Comparison of ENCODE assay signal across 25 mouse cellular contexts in the genomic region with DNA sequence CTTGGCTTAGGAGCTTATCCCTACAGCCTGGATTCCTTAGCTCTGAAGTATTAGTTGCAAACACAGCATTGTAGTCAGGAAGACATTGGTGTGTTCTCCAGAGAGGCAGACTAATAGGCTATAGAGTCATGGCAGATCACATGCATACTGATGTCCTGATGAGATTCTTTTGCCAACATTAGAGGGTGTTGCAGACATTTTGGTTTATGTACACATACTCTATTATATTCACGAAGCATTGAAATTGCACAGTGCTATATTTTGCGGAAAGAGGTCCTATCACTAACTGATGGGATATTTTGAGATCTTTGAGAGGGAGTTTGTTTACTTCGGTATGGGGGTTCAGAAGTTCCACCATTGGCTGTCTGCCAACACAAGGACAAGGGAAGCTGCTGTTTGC. TPM values are rescaled to one million over a fixed set of nuclear protein-coding genes. Genes with fewer than 3 reads are reported as not detected.
DNase-seq lines count a peak whose midpoint lies in the region; ATAC-seq and TF ChIP-seq lines count a peak whose summit lies in the region.
"Had no signal": no experiment of that assay in that cellular context is flagged by ENCODE, and none has a peak within 500 bp of the region (broad histone marks: within the 10 kb centered on the region; RNA-seq: fewer than 3 reads in every experiment).

No protein-coding gene starts in this region.

- H3K9ac ChIP-seq in lung, embryonic 14.5 days = no peak overlapping the region
- H3K9ac ChIP-seq in lung, embryonic 15.5 days = no peak overlapping the region
- H3K9ac ChIP-seq in lung, embryonic 16.5 days (ENCODE audit: low read length) = no peak overlapping the region

- no peaks in the 10 kb centered on the region for H3K4me1 ChIP-seq in lung, embryonic 14.5 days (ENCODE audit: insufficient read depth)
- peaks cover 6% of the 10 kb centered on the region; the same call in 1 of the 2 replicates for H3K4me1 ChIP-seq in lung, embryonic 15.5 days
- no peaks in the 10 kb centered on the region; the same call in 1 of the 2 replicates for H3K4me1 ChIP-seq in lung, embryonic 16.5 days (replicated peaks; ENCODE audit: control insufficient read depth, insufficient read depth, low read length)

- H3K4me2 ChIP-seq in lung, embryonic 14.5 days = no peak overlapping the region
- H3K4me2 ChIP-seq in lung, embryonic 15.5 days = no peak overlapping the region
- H3K4me2 ChIP-seq in lung, embryonic 16.5 days (ENCODE audit: low read depth, low read length) = no peak overlapping the region

- H3K27me3 ChIP-seq in lung, embryonic 14.5 days (ENCODE audit: insufficient read depth, low read length) = no peaks in the 10 kb centered on the region
- no peaks in the 10 kb centered on the region for H3K27me3 ChIP-seq in lung, embryonic 15.5 days
- H3K27me3 ChIP-seq in lung, embryonic 16.5 days (ENCODE audit: control insufficient read depth, insufficient read depth, low read depth, low read length) = no peaks in the 10 kb centered on the region
- H3K27me3 ChIP-seq: CH12.LX, Patski had no signal

- 41% methylated on average over 3 of the region's 3 CpGs for WGBS in lung, embryonic 14.5 days
- 31% methylated on average over 3 of the region's 3 CpGs for WGBS in lung, embryonic 15.5 days
- WGBS in lung, embryonic 16.5 days = 36% methylated on average over 3 of the region's 3 CpGs

- ATAC-seq in lung, embryonic 14.5 days (ENCODE audit: insufficient read depth) = peak; percentile 70
- peak; percentile 19; the same call in 1 of the 2 replicates for ATAC-seq in lung, embryonic 15.5 days (ENCODE audit: borderline replicate concordance, extremely low read depth, low FRiP score, low TSS enrichment)
- ATAC-seq in lung, embryonic 16.5 days (ENCODE audit: low read depth) = peak; percentile 56; the same call in 1 of the 2 replicates
- ATAC-seq: activated CD4-positive, CD25-positive, alpha-beta regulatory T cell, adult 4 months; CD4-positive, CD25-positive, alpha-beta regulatory T cell, adult 4 months; Patski had no signal

- H3K4me3 ChIP-seq in lung, embryonic 14.5 days (ENCODE audit: low read depth, low read length) = no peak overlapping the region
- no peak overlapping the region for H3K4me3 ChIP-seq in lung, embryonic 15.5 days
- no peak overlapping the region for H3K4me3 ChIP-seq in lung, embryonic 16.5 days (ENCODE audit: low read length)

- no peaks in the 10 kb centered on the region for H3K9me3 ChIP-seq in lung, embryonic 14.5 days (ENCODE audit: low read depth, low read length)
- H3K9me3 ChIP-seq in lung, embryonic 15.5 days = no peaks in the 10 kb centered on the region
- no peaks in the 10 kb centered on the region for H3K9me3 ChIP-seq in lung, embryonic 16.5 days (ENCODE audit: control insufficient read depth, low read length)
- H3K9me3 ChIP-seq: G1E had no signal

- no peak for TF ChIP-seq POLR2A in brain, embryonic 14.5 days (IDR thresholded peaks at IDR 0.05; ENCODE audit: borderline replicate concordance, extremely low read depth, insufficient read depth, insufficient read length, poor library complexity, severe bottlenecking)

- H3K27ac ChIP-seq in lung, embryonic 14.5 days (ENCODE audit: low read depth) = no peak overlapping the region
- no peak overlapping the region for H3K27ac ChIP-seq in lung, embryonic 15.5 days
- H3K27ac ChIP-seq in lung, embryonic 16.5 days (ENCODE audit: low read length) = no peak overlapping the region

- H3K36me3 ChIP-seq in lung, embryonic 14.5 days (ENCODE audit: insufficient read depth) = no peaks in the 10 kb centered on the region
- no peaks in the 10 kb centered on the region for H3K36me3 ChIP-seq in lung, embryonic 15.5 days
- H3K36me3 ChIP-seq in lung, embryonic 16.5 days (ENCODE audit: control insufficient read depth, insufficient read depth, low read length) = no peaks in the 10 kb centered on the region
- H3K36me3 ChIP-seq: G1E had no signal

- TF ChIP-seq CTCF in lung, embryonic 14.5 days (IDR thresholded peaks at IDR 0.05; ENCODE audit: low read depth) = no peak
- TF ChIP-seq CTCF in brain, embryonic 14.5 days (IDR thresholded peaks at IDR 0.05; ENCODE audit: borderline replicate concordance, extremely low read depth, insufficient read depth, insufficient read length) = no peak

- DNase-seq in lung, embryonic 14.5 days = peak; percentile 69
- no peak for DNase-seq in lung, postnatal 10 days
- DNase-seq in lung, postnatal 36 days = no peak
- DNase-seq in lung, postnatal 25 days (ENCODE audit: low spot score) = no peak
- DNase-seq in brain, embryonic 14.5 days (ENCODE audit: low read depth) = peak; percentile 5
- no peak for DNase-seq in Muller cell, postnatal 12 days (ENCODE audit: inconsistent ontology term)
- DNase-seq: adrenal gland, adult 2 months; adrenal gland, adult 8-10 months; adrenal gland, postnatal 10 days; adrenal gland, postnatal 14 days; adrenal gland, postnatal 25 days; adrenal gland, postnatal 36 days; B cell, adult 2 months; cerebellum, adult 11 months; cerebellum, adult 11-12 months; cerebellum, adult 18-20 months; cerebellum, adult 2 months had no signal

RNA-seq across cellular contexts. Expression of gene Ifnb1, which starts 34.5 kb away (rescaled TPM):
- not detected in 2 replicates for polyA plus RNA-seq in lung, embryonic 14.5 days (2014; fragmentation: Nextera tagmentation; extraction: Ambion mirVana)
- polyA plus RNA-seq in lung, embryonic 15.5 days (2015; fragmentation: Nextera tagmentation; extraction: Ambion mirVana) = not detected in 2 replicates
- not detected in 2 replicates for polyA plus RNA-seq in lung, embryonic 16.5 days (2015; fragmentation: Nextera tagmentation; extraction: Ambion mirVana)
- polyA plus RNA-seq in brain, embryonic 14.5 days (2012; rRNA removed) = not detected in 2 replicates
- polyA plus RNA-seq: activated CD4-positive, CD25-positive, alpha-beta regulatory T cell, adult 4 months; adrenal gland, adult 2 months; C2C12; CD4-positive, CD25-positive, alpha-beta regulatory T cell, adult 4 months; cerebellum, adult 2 months; G1E; Patski had no signal

RNA-seq across cellular contexts. Expression of gene Hacd4, which starts 49.4 kb away (rescaled TPM):
- 9.3 and 9.9 TPM in 2 replicates for polyA plus RNA-seq in lung, embryonic 14.5 days (2014; fragmentation: Nextera tagmentation; extraction: Ambion mirVana)
- 9.4 TPM in 2 replicates for polyA plus RNA-seq in lung, embryonic 15.5 days (2015; fragmentation: Nextera tagmentation; extraction: Ambion mirVana)
- polyA plus RNA-seq in lung, embryonic 16.5 days (2015; fragmentation: Nextera tagmentation; extraction: Ambion mirVana) = 9.4 and 10.0 TPM in 2 replicates
- polyA plus RNA-seq in brain, embryonic 14.5 days (2012; rRNA removed) = 0.98 and 1.7 TPM in 2 replicates
- polyA plus RNA-seq: G1E had no signal

Comparison
In these comparisons a context has a peak if more than half of its experiments do, and no peak if none do; other contexts are left out.
1. DNase-seq: peak in lung, embryonic 14.5 days (single experiment) and brain, embryonic 14.5 days (single experiment); none in lung, postnatal 10 days (single experiment), lung, postnatal 36 days (single experiment), lung, postnatal 25 days (single experiment) and Muller cell, postnatal 12 days (single experiment).
2. ATAC-seq: peak in every context shown above with its lines; median percentile 70 in lung, embryonic 14.5 days; 56 in lung, embryonic 16.5 days; 19 in lung, embryonic 15.5 days.